In the genomic region with DNA sequence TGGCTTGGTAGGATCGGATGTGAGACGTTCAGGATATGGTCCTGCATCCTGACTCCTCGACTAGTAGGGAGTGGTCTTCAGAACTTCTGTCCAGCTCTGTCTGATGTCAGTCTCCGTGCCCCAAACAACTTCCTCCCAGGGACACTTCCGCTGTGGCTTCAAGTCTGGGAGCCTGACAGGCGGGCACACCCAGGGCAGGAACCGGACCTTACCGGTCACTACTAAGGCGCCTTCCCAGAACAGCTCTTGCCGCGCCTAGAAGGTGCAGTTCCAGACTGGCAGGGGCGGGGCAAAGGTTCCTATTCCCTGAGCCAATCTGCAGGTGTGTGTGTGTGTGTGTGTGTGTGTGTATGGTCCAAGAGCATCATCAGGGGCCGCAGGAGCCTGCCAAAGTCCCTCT, we compare ENCODE assay signal across 23 mouse cellular contexts. TPM values are rescaled to one million over a fixed set of nuclear protein-coding genes. Genes with fewer than 3 reads are reported as not detected.
DNase-seq lines count a peak whose midpoint lies in the region; ATAC-seq and TF ChIP-seq lines count a peak whose summit lies in the region.
"Had no signal": no experiment of that assay in that cellular context is flagged by ENCODE, and none has a peak within 500 bp of the region (broad histone marks: within the 10 kb centered on the region; RNA-seq: fewer than 3 reads in every experiment).

No protein-coding gene starts in this region.

- intact Hi-C loops in gastrocnemius, adult 2 months (cut with DNase I): no loop called here

- H3K9ac ChIP-seq in intestine, embryonic 15.5 days: no peak overlapping the region
- H3K9ac ChIP-seq: limb, embryonic 13.5 days; liver, embryonic 15.5 days; midbrain, embryonic 15.5 days had no signal

- no peaks in the 10 kb centered on the region for H3K36me3 ChIP-seq in E14TG2a.4 (ENCODE audit: insufficient read depth, low read length)
- no peaks in the 10 kb centered on the region for H3K36me3 ChIP-seq in intestine, embryonic 15.5 days
- no peaks in the 10 kb centered on the region for H3K36me3 ChIP-seq in small intestine, adult 2 months (ENCODE audit: control insufficient read depth, insufficient read depth, low read length)
- H3K36me3 ChIP-seq: limb, embryonic 13.5 days; liver, embryonic 15.5 days; midbrain, embryonic 15.5 days had no signal

- no peak for TF ChIP-seq CTCF in E14TG2a.4 (conservative IDR thresholded peaks at IDR 0.05; ENCODE audit: low read length)
- no peak for TF ChIP-seq CTCF in small intestine, adult 2 months (IDR thresholded peaks at IDR 0.05; ENCODE audit: extremely low read depth, insufficient read length, insufficient replicate concordance, low read depth, low read length)
- TF ChIP-seq CTCF in gastrocnemius, adult 2 months (IDR thresholded peaks at IDR 0.05): no peak
- TF ChIP-seq CTCF in cerebellum, adult 2 months (IDR thresholded peaks at IDR 0.05; ENCODE audit: borderline replicate concordance, insufficient read depth, low read depth, low read length): no peak

- peak; percentile 95 for ATAC-seq in intestine, embryonic 15.5 days
- ATAC-seq: CD4-positive, CD25-positive, alpha-beta regulatory T cell, adult 4 months; midbrain, embryonic 15.5 days had no signal

- peak overlapping the region; percentile 35; the same call in 1 of the 2 replicates for H3K4me3 ChIP-seq in E14TG2a.4 (replicated peaks; ENCODE audit: low read length)
- H3K4me3 ChIP-seq in intestine, embryonic 15.5 days (replicated peaks): no peak overlapping the region
- H3K4me3 ChIP-seq in small intestine, adult 2 months (ENCODE audit: low read depth, low read length): peak overlapping the region; percentile 16
- H3K4me3 ChIP-seq in gastrocnemius, adult 2 months: no peak overlapping the region
- H3K4me3 ChIP-seq in cerebellum, adult 2 months (replicated peaks; ENCODE audit: insufficient read depth, low read depth, low read length): no peak overlapping the region
- H3K4me3 ChIP-seq: limb, embryonic 13.5 days; liver, embryonic 15.5 days; megakaryocyte, embryonic 14.5 days; midbrain, embryonic 15.5 days had no signal

- TF ChIP-seq POLR2A in small intestine, adult 2 months (IDR thresholded peaks at IDR 0.05; ENCODE audit: low read depth, low read length): no peak; the same call in 1 of the 2 replicates
- TF ChIP-seq POLR2A in cerebellum, adult 2 months (IDR thresholded peaks at IDR 0.05; ENCODE audit: borderline replicate concordance, insufficient read depth, low read length): no peak

- DNase-seq in 416B (ENCODE audit: low read depth): peak; percentile 24
- no peak for DNase-seq in gastrocnemius, adult 2 months
- no peak for DNase-seq in retina, embryonic 14.5 days (ENCODE audit: low spot score)
- DNase-seq in cerebellum, adult 2 months: no peak
- DNase-seq: cerebellum, adult 8-10 months; right cerebral cortex, adult 18-20 months had no signal

- peak overlapping the region; percentile 24; the same call in 1 of the 2 replicates for H3K27ac ChIP-seq in intestine, embryonic 15.5 days
- peak overlapping the region; percentile 91 for H3K27ac ChIP-seq in small intestine, adult 2 months (ENCODE audit: insufficient read depth, low read depth, low read length)
- no peak overlapping the region for H3K27ac ChIP-seq in gastrocnemius, adult 2 months
- no peak overlapping the region for H3K27ac ChIP-seq in cerebellum, adult 2 months (ENCODE audit: insufficient read depth, low read length)
- H3K27ac ChIP-seq: limb, embryonic 13.5 days; liver, embryonic 15.5 days; midbrain, embryonic 15.5 days had no signal

- H3K4me2 ChIP-seq in intestine, embryonic 15.5 days (replicated peaks): no peak overlapping the region
- H3K4me2 ChIP-seq: limb, embryonic 13.5 days; liver, embryonic 15.5 days; midbrain, embryonic 15.5 days had no signal

- H3K27me3 ChIP-seq in E14TG2a.4 (ENCODE audit: insufficient read depth, low read length): no peaks in the 10 kb centered on the region
- no peaks in the 10 kb centered on the region for H3K27me3 ChIP-seq in intestine, embryonic 15.5 days (replicated peaks)
- H3K27me3 ChIP-seq in small intestine, adult 2 months (ENCODE audit: control insufficient read depth, insufficient read depth, low read length): no peaks in the 10 kb centered on the region
- H3K27me3 ChIP-seq in cerebellum, adult 2 months (ENCODE audit: control insufficient read depth, insufficient read depth, low read length): no peaks in the 10 kb centered on the region
- H3K27me3 ChIP-seq: limb, embryonic 13.5 days; liver, embryonic 15.5 days; midbrain, embryonic 15.5 days had no signal

- WGBS in intestine, embryonic 15.5 days: 68% methylated on average over 13 of the region's 13 CpGs
- 17% methylated on average over 13 of the region's 13 CpGs for WGBS in small intestine, adult 2 months
- WGBS in cerebellum, adult 2 months: 85% methylated on average over 13 of the region's 13 CpGs

- peaks cover 39% of the 10 kb centered on the region for H3K4me1 ChIP-seq in E14TG2a.4 (replicated peaks; ENCODE audit: low read depth, low read length)
- no peaks in the 10 kb centered on the region for H3K4me1 ChIP-seq in intestine, embryonic 15.5 days (replicated peaks)
- peaks cover 22% of the 10 kb centered on the region for H3K4me1 ChIP-seq in small intestine, adult 2 months (ENCODE audit: control insufficient read depth, insufficient read depth, insufficient read length, low read length)
- peaks cover 3% of the 10 kb centered on the region; the same call in 1 of the 2 replicates for H3K4me1 ChIP-seq in cerebellum, adult 2 months (ENCODE audit: control insufficient read depth, insufficient read depth, low read length)
- H3K4me1 ChIP-seq: limb, embryonic 13.5 days; liver, embryonic 15.5 days; midbrain, embryonic 15.5 days had no signal

- H3K9me3 ChIP-seq in E14TG2a.4 (ENCODE audit: low read length): no peaks in the 10 kb centered on the region
- no peaks in the 10 kb centered on the region for H3K9me3 ChIP-seq in intestine, embryonic 15.5 days
- H3K9me3 ChIP-seq: limb, embryonic 13.5 days; liver, embryonic 15.5 days; midbrain, embryonic 15.5 days had no signal

RNA-seq across cellular contexts. Expression of a gene that starts 0.6 kb away (rescaled TPM):
- polyA plus RNA-seq in intestine, embryonic 15.5 days (2015; fragmentation: Nextera tagmentation; extraction: Ambion mirVana): 0.11 and 0.18 TPM in 2 replicates
- polyA plus RNA-seq in small intestine, adult 2 months (2012; rRNA removed): 3.9 and 4.0 TPM in 2 replicates
- total RNA-seq in gastrocnemius, adult 2 months (2021): not detected
- polyA plus RNA-seq in cerebellum, adult 2 months (2012; rRNA removed): 0.19 TPM in 1 of 2 replicates, not detected in the other
- total RNA-seq: gastrocnemius, adult 8-10 months; heart, adult 8-10 months; layer of hippocampus, adult 8-10 months; left cerebral cortex, adult 8-10 months had no signal
- polyA plus RNA-seq: CD4-positive, CD25-positive, alpha-beta regulatory T cell, adult 4 months; heart, postnatal 0 days; liver, embryonic 15.5 days; spleen, adult 2 months had no signal

RNA-seq across cellular contexts. Expression of a gene that starts 35.9 kb away (rescaled TPM):
- polyA plus RNA-seq in intestine, embryonic 15.5 days (2015; fragmentation: Nextera tagmentation; extraction: Ambion mirVana): 64.5 and 66.6 TPM in 2 replicates
- 51.8 and 74.6 TPM in 2 replicates for polyA plus RNA-seq in small intestine, adult 2 months (2012; rRNA removed)
- 10 to 100 TPM in 1 of 2 experiments, 1 to 10 TPM in 1; 6.9 to 10.4 TPM for total RNA-seq in gastrocnemius, adult 2 months (2021)
- 32.8 and 35.6 TPM in 2 replicates for polyA plus RNA-seq in cerebellum, adult 2 months (2012; rRNA removed)

RNA-seq across cellular contexts. Expression of a gene that starts 39.5 kb away (rescaled TPM):
- not detected in 2 replicates for polyA plus RNA-seq in intestine, embryonic 15.5 days (2015; fragmentation: Nextera tagmentation; extraction: Ambion mirVana)
- polyA plus RNA-seq in small intestine, adult 2 months (2012; rRNA removed): 0.06 and 0.25 TPM in 2 replicates
- not detected for total RNA-seq in gastrocnemius, adult 2 months (2021)
- polyA plus RNA-seq in cerebellum, adult 2 months (2012; rRNA removed): not detected in 2 replicates
- total RNA-seq: adrenal gland, adult 8-10 months; gastrocnemius, adult 8-10 months; heart, adult 8-10 months had no signal
- polyA plus RNA-seq: CD4-positive, CD25-positive, alpha-beta regulatory T cell, adult 4 months; heart, postnatal 0 days; liver, embryonic 15.5 days; midbrain, embryonic 15.5 days had no signal

RNA-seq across cellular contexts. Expression of a gene that starts 57.0 kb away (rescaled TPM):
- polyA plus RNA-seq in intestine, embryonic 15.5 days (2015; fragmentation: Nextera tagmentation; extraction: Ambion mirVana): 1.4 and 2.2 TPM in 2 replicates
- 22.9 and 150 TPM in 2 replicates for polyA plus RNA-seq in small intestine, adult 2 months (2012; rRNA removed)
- total RNA-seq in gastrocnemius, adult 2 months (2021): not detected
- polyA plus RNA-seq in cerebellum, adult 2 months (2012; rRNA removed): 0.11 and 0.16 TPM in 2 replicates
- total RNA-seq: gastrocnemius, adult 8-10 months; heart, adult 8-10 months had no signal
- polyA plus RNA-seq: CD4-positive, CD25-positive, alpha-beta regulatory T cell, adult 4 months; embryonic facial prominence, embryonic 14.5 days; heart, postnatal 0 days; hindbrain, embryonic 11.5 days; limb, embryonic 13.5 days; midbrain, embryonic 15.5 days had no signal

Comparison
In these comparisons a context has a peak if more than half of its experiments do, and no peak if none do; other contexts are left out.
1. H3K4me3 ChIP-seq: peak in E14TG2a.4 (single experiment) and small intestine, adult 2 months (single experiment); none in intestine, embryonic 15.5 days (single experiment), gastrocnemius, adult 2 months (single experiment) and cerebellum, adult 2 months (single experiment).
2. H3K27ac ChIP-seq: peak in intestine, embryonic 15.5 days (single experiment) and small intestine, adult 2 months (single experiment); none in gastrocnemius, adult 2 months (single experiment) and cerebellum, adult 2 months (single experiment).